Mouse (Mus musculus): ENCODE results near the gene Lrrc28. TPM values are rescaled to one million over a fixed set of nuclear protein-coding genes. Genes with fewer than 3 reads are reported as not detected.

Gene Lrrc28
- total and polyA plus RNA-seq, 2 experiments, result 22.1 to 40.7 TPM

DNA sequence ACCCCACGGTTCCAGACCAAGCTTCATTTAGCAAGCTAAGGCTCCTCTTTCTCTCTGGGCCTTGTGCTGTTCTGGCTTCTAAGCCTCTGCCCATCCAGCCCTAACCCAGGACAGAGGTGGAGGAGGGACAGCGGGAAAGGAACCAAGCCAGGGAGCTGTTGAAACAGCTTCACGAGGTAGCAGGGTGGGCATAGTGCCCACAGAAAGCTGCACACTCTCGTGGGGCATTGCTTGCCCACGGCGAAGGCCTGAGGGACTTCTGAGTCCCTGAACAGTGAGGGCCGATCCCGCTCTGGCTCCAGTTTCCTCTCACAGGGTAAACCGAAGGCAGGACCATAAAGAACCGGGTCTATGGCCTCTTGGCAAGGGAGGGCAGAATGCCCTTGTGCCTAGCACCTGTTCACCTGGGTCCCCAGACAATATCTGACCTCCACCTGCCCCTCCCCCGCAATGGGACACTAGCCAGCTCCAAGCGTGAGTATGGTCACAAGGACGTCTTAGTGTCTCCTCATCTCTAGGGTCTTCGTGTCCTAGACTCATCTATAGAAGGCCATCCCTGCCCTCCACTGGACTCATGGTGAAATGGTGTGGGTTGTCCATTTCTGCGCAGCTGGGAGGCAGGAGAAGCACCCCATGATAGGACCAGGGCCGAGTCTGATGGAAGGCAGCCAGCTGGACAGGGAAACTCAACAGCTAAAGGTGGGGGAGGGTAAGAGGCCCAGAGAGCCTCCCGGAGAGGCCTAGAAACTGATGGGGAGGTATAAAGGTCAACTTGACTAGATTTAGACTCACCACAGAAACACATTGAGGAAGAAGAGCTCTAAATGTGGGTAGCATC, 165.3 kb downstream of the Lrrc28 start:
- Histone ChIP-seq H3K27me3 (ENCODE audit: control insufficient read depth, insufficient read depth, low read length) (no peaks in the 10 kb centered on the region), H3K4me1 (ENCODE audit: control insufficient read depth, insufficient read depth, low read length) (no peaks in the 10 kb centered on the region), H3K27ac (replicated peaks; ENCODE audit: insufficient read depth, low read depth, low read length) (no peak overlapping the region), H3K36me3 (ENCODE audit: control insufficient read depth, insufficient read depth, low read length) (no peaks in the 10 kb centered on the region), H3K9ac (ENCODE audit: low read depth, low read length) (no peak overlapping the region), H3K79me2 (ENCODE audit: control insufficient read depth, insufficient read depth, low read length) (no peaks in the 10 kb centered on the region), H3K4me3 (ENCODE audit: insufficient read depth, low read depth, low read length) (no peak overlapping the region)
- DNase-seq (ENCODE audit: extremely low read depth, low read depth, low spot score), result peak; percentile 61
- TF ChIP-seq CTCF (IDR thresholded peaks at IDR 0.05; ENCODE audit: low read depth, low read length), result no peak
- no peak for TF ChIP-seq POLR2A (IDR thresholded peaks at IDR 0.05; ENCODE audit: extremely low read depth, insufficient read depth, low read length)
- 52% methylated on average over 17 of the region's 17 CpGs for WGBS

DNA sequence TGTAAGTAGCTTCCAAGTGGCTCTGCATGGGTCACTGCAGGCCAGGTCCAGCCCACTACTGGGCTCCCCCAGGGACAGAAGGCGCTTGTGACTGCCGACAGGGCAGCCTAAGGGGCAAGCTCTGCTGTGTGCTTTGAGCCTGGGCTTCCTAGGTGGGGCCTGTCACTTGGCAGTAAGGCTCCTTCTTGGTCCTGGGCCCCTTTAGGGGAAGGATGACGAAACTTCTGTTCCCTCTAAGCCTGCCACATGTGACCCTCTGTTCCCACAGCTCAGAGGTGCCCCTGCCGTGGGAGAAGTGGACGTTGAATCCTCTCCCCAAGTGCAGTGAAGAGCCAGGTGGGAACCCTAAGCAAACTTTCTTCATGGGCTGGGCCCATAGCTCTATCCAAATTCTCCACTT, 165.9 kb downstream of the Lrrc28 start:
- no peaks in the 10 kb centered on the region for H3K79me2 ChIP-seq (ENCODE audit: control insufficient read depth, insufficient read depth, low read length)
- 96% methylated on average over 5 of the region's 5 CpGs for WGBS
- no peaks in the 10 kb centered on the region for H3K27me3 ChIP-seq (ENCODE audit: control insufficient read depth, insufficient read depth, low read length)
- no peak overlapping the region for H3K9ac ChIP-seq (ENCODE audit: low read depth, low read length)
- no peaks in the 10 kb centered on the region for H3K4me1 ChIP-seq (ENCODE audit: control insufficient read depth, insufficient read depth, low read length)
- TF ChIP-seq POLR2A (IDR thresholded peaks at IDR 0.05; ENCODE audit: extremely low read depth, insufficient read depth, low read length), result no peak
- no peak for TF ChIP-seq CTCF (IDR thresholded peaks at IDR 0.05; ENCODE audit: low read depth, low read length)
- DNase-seq (ENCODE audit: extremely low read depth, low read depth, low spot score), result no peak
- H3K36me3 ChIP-seq (ENCODE audit: control insufficient read depth, insufficient read depth, low read length), result no peaks in the 10 kb centered on the region
- no peak overlapping the region for H3K27ac ChIP-seq (replicated peaks; ENCODE audit: insufficient read depth, low read depth, low read length)
- H3K4me3 ChIP-seq (ENCODE audit: insufficient read depth, low read depth, low read length), result no peak overlapping the region

DNA sequence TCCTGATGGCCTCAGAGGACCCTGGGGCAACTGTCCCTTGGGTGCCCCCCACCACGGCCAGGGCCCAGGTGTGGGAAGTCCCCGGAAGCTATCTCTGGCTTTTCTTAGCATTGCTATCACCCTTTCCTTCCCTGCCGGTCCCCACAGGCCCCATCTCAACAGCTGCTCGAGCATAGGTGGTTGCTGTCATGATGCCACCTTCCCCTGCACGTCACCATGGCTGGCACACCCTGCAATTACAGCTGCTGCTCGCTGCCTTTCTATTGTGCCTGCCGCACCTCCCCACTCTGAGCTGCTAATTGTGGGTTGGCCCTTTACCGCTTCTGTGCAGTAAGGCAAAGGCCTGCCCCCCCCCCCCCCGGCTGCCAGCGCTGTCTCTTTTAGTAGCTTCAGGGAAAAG, 167.1 kb downstream of the Lrrc28 start:
- no peak for DNase-seq (ENCODE audit: extremely low read depth, low read depth, low spot score)
- Histone ChIP-seq H3K4me1 (ENCODE audit: control insufficient read depth, insufficient read depth, low read length) (no peaks in the 10 kb centered on the region), H3K9ac (ENCODE audit: low read depth, low read length) (no peak overlapping the region), H3K36me3 (ENCODE audit: control insufficient read depth, insufficient read depth, low read length) (no peaks in the 10 kb centered on the region), H3K4me3 (ENCODE audit: insufficient read depth, low read depth, low read length) (no peak overlapping the region), H3K27ac (replicated peaks; ENCODE audit: insufficient read depth, low read depth, low read length) (no peak overlapping the region), H3K27me3 (ENCODE audit: control insufficient read depth, insufficient read depth, low read length) (no peaks in the 10 kb centered on the region), H3K79me2 (ENCODE audit: control insufficient read depth, insufficient read depth, low read length) (no peaks in the 10 kb centered on the region)
- 92% methylated on average over 9 of the region's 10 CpGs for WGBS
- TF ChIP-seq POLR2A (IDR thresholded peaks at IDR 0.05; ENCODE audit: extremely low read depth, insufficient read depth, low read length) (no peak), CTCF (IDR thresholded peaks at IDR 0.05; ENCODE audit: low read depth, low read length) (no peak)

DNA sequence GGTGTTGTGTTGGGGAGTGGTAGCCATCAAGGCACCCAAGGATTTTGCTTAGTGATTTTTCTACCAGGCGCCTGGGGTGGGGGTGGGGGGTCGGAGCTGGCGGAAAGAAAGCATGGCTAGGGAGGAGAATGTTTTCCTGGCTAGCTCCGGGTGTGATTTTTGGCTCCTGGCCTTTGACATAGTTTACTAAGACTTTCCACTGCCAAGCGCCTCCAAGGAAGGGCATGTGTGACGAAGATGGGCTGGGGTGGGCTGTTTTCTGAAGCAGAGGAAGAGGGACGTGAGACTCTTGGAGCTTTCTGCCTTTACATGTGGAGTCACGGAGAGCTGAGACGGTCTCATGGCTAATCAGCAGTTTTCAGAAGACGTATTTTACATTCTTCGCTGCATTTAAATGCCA, 173.8 kb downstream of the Lrrc28 start:
- no peak for DNase-seq (ENCODE audit: extremely low read depth, low read depth, low spot score)
- Histone ChIP-seq H3K4me1 (ENCODE audit: control insufficient read depth, insufficient read depth, low read length) (no peaks in the 10 kb centered on the region), H3K79me2 (ENCODE audit: control insufficient read depth, insufficient read depth, low read length) (no peaks in the 10 kb centered on the region), H3K27ac (replicated peaks; ENCODE audit: insufficient read depth, low read depth, low read length) (no peak overlapping the region), H3K9ac (ENCODE audit: low read depth, low read length) (no peak overlapping the region), H3K27me3 (ENCODE audit: control insufficient read depth, insufficient read depth, low read length) (no peaks in the 10 kb centered on the region), H3K4me3 (ENCODE audit: insufficient read depth, low read depth, low read length) (no peak overlapping the region), H3K36me3 (ENCODE audit: control insufficient read depth, insufficient read depth, low read length) (no peaks in the 10 kb centered on the region)
- 73% methylated on average over 11 of the region's 11 CpGs for WGBS
- TF ChIP-seq POLR2A (IDR thresholded peaks at IDR 0.05; ENCODE audit: extremely low read depth, insufficient read depth, low read length), result no peak
- no peak for TF ChIP-seq CTCF (IDR thresholded peaks at IDR 0.05; ENCODE audit: low read depth, low read length)

DNA sequence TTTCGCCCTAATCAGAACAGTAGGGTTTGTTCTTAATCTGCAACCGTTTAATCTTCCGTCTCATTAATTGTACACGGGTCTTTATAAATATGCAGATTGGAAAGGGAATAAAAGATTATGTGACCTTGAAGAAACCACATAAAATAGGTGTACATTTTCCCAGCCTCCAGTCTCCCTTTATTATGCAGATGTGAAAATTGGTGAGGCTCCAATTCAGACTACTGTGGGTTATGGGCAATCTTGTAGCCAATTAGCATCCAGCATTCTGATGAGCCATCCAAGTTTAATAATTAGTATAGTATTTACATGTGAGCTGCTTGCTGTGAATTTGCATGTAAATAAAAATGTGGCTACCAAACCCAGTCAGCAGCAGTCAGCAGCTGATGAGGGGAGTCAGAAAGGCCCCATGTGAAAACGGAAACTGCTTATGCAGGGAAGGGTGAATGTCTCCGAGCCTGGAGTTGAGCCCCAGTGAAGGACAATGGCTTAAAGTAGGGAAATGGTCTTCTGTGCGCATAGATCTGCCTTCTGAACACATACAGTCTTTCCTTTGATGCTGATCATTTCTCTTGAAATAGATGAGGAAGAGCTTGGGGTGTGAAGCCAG, 176.2 kb downstream of the Lrrc28 start:
- TF ChIP-seq POLR2A (IDR thresholded peaks at IDR 0.05; ENCODE audit: extremely low read depth, insufficient read depth, low read length) (no peak), CTCF (IDR thresholded peaks at IDR 0.05; ENCODE audit: low read depth, low read length) (no peak)
- Histone ChIP-seq H3K9ac (ENCODE audit: low read depth, low read length) (no peak overlapping the region), H3K27me3 (ENCODE audit: control insufficient read depth, insufficient read depth, low read length) (no peaks in the 10 kb centered on the region), H3K79me2 (ENCODE audit: control insufficient read depth, insufficient read depth, low read length) (no peaks in the 10 kb centered on the region), H3K4me3 (ENCODE audit: insufficient read depth, low read depth, low read length) (no peak overlapping the region), H3K27ac (replicated peaks; ENCODE audit: insufficient read depth, low read depth, low read length) (no peak overlapping the region), H3K36me3 (ENCODE audit: control insufficient read depth, insufficient read depth, low read length) (no peaks in the 10 kb centered on the region), H3K4me1 (ENCODE audit: control insufficient read depth, insufficient read depth, low read length) (peaks cover 4% of the 10 kb centered on the region; the same call in 1 of the 2 replicates)
- no peak for DNase-seq (ENCODE audit: extremely low read depth, low read depth, low spot score)
- 93% methylated on average over 7 of the region's 7 CpGs for WGBS

DNA sequence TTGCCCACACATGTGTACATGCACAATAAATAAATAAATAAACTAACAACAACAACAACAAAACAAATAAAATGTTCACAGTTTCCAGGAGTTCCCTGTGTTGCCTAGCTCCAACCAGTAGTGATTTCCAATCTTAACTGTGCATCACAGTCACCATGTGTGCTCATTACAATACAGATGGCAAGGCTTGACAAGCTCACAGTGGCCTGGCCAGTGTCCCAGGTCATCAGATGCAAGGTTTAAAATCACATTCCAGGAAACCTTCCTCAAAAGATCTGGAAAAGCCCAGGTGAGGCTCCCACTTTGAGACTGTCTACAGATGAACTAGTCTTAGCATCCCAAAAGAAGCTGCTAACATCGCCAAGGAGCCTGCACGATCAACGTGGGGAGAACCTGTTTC, 176.9 kb downstream of the Lrrc28 start:
- no peaks in the 10 kb centered on the region for H3K36me3 ChIP-seq (ENCODE audit: control insufficient read depth, insufficient read depth, low read length)
- TF ChIP-seq POLR2A (IDR thresholded peaks at IDR 0.05; ENCODE audit: extremely low read depth, insufficient read depth, low read length) (no peak), CTCF (IDR thresholded peaks at IDR 0.05; ENCODE audit: low read depth, low read length) (no peak)
- H3K79me2 ChIP-seq (ENCODE audit: control insufficient read depth, insufficient read depth, low read length), result no peaks in the 10 kb centered on the region
- WGBS, result 94% methylated on average over 3 of the region's 3 CpGs
- H3K4me3 ChIP-seq (ENCODE audit: insufficient read depth, low read depth, low read length), result no peak overlapping the region
- no peak overlapping the region for H3K27ac ChIP-seq (replicated peaks; ENCODE audit: insufficient read depth, low read depth, low read length)
- no peaks in the 10 kb centered on the region for H3K27me3 ChIP-seq (ENCODE audit: control insufficient read depth, insufficient read depth, low read length)
- H3K9ac ChIP-seq (ENCODE audit: low read depth, low read length), result no peak overlapping the region
- H3K4me1 ChIP-seq (ENCODE audit: control insufficient read depth, insufficient read depth, low read length), result peaks cover 4% of the 10 kb centered on the region; the same call in 1 of the 2 replicates
- DNase-seq (ENCODE audit: extremely low read depth, low read depth, low spot score), result no peak
